Mouse (Mus musculus) embryo, embryonic 11.5 days (tissue): ENCODE results near the gene Sox30.

Experiments
- DNase-seq: peaks from one replicate; pipeline ENCODE4 v3.0.0-alpha.2; 2012; ENCODE audit warnings: low read depth, low spot score

Sox30 gene

GRCm38 (mm10) chr11:45979946-45980892 is at the start of gene Sox30:
Sox30 (plus strand) TSS chr11:45980310.
- peak; percentile 37 for DNase-seq

GRCm38 (mm10) chr11:45932771-45933170 is 47.3 kb upstream of the Sox30 start:
- DNase-seq = no peak

- no peak for DNase-seq
Measured at GRCm38 (mm10) chr11:45937478-45937877, 42.6 kb upstream of the Sox30 start.

- no peak for DNase-seq
Measured at GRCm38 (mm10) chr11:45938917-45939316, 41.2 kb upstream of the Sox30 start.

GRCm38 (mm10) chr11:45942281-45942680 is 37.8 kb upstream of the Sox30 start:
- DNase-seq = no peak

- no peak for DNase-seq
Measured at GRCm38 (mm10) chr11:45943108-45943705, 36.9 kb upstream of the Sox30 start.

- no peak for DNase-seq
Measured at GRCm38 (mm10) chr11:45943891-45944642, 36.0 kb upstream of the Sox30 start.

GRCm38 (mm10) chr11:45944643-45945156 is 35.4 kb upstream of the Sox30 start, which contains the start of gene Lsm11:
Lsm11 (minus strand) TSS chr11:45944935.
- DNase-seq = peak; percentile 92

GRCm38 (mm10) chr11:45946796-45947195 is 33.3 kb upstream of the Sox30 start:
- DNase-seq = no peak

- DNase-seq = no peak
Measured at GRCm38 (mm10) chr11:45947491-45947890, 32.6 kb upstream of the Sox30 start.

- DNase-seq = peak; percentile 84
Measured at GRCm38 (mm10) chr11:45955127-45955627, 24.9 kb upstream of the Sox30 start, which contains the start of gene Thg1l. Thg1l (minus strand) TSS chr11:45955494.

GRCm38 (mm10) chr11:45959598-45959997 is 20.5 kb upstream of the Sox30 start:
- DNase-seq = no peak

GRCm38 (mm10) chr11:45960003-45960402 is 20.1 kb upstream of the Sox30 start:
- no peak for DNase-seq

GRCm38 (mm10) chr11:45966896-45967295 is 13.2 kb upstream of the Sox30 start:
- no peak for DNase-seq

GRCm38 (mm10) chr11:45968466-45968865 is 11.6 kb upstream of the Sox30 start:
- DNase-seq = no peak

GRCm38 (mm10) chr11:45973635-45974034 is 6.5 kb upstream of the Sox30 start:
- DNase-seq = no peak

- DNase-seq = no peak
Measured at GRCm38 (mm10) chr11:45974466-45974865, 5.6 kb upstream of the Sox30 start.

- no peak for DNase-seq
Measured at GRCm38 (mm10) chr11:45976061-45976460, 4.0 kb upstream of the Sox30 start.

- DNase-seq = no peak
Measured at GRCm38 (mm10) chr11:45980893-45981253, 763 bp downstream of the Sox30 start.

- no peak for DNase-seq
Measured at GRCm38 (mm10) chr11:45991604-45992003, 11.5 kb downstream of the Sox30 start.

- DNase-seq = no peak
Measured at GRCm38 (mm10) chr11:45992087-45992486, 12.0 kb downstream of the Sox30 start.

- peak; percentile 61 for DNase-seq
Measured at GRCm38 (mm10) chr11:46016061-46016460, 36.0 kb downstream of the Sox30 start.
